Mouse (Mus musculus): Measurements from ENCODE around the gene Ppp6r2. TPM values are rescaled to one million over a fixed set of nuclear protein-coding genes. Genes with fewer than 3 reads are reported as not detected.
A peak's percentile ranks its signal among the peaks of the same experiment; 100 is the strongest.

Gene Ppp6r2
- polyA plus RNA-seq, 1 experiment = 23.0 TPM

DNA sequence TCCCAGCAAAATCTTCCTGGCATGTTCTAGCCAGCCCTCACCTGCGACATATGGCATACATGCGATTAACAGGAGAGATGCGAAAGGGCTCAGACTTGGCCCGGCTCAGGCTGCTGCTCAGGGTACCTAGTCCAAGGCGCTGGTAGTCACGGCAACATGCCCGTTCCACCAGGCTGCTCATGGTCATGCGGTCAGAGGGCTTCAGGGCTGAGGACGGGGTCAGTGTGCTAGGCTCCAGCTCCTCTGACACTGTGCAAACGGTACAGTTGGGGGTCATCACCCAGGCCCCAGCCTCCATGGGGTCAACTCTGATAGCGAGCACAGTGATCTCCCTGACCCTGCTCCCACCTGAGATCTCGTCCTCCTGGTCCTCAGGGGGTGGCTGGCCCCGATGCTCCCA lies 88.8 kb downstream of the Ppp6r2 start:
- no peaks in the 10 kb centered on the region for H3K4me1 ChIP-seq (ENCODE audit: control insufficient read depth, insufficient read depth, insufficient read length, low read length)
- H3K27ac ChIP-seq (replicated peaks; ENCODE audit: low read depth, low read length) = no peak overlapping the region
- H3K4me3 ChIP-seq (ENCODE audit: insufficient read depth, low read depth, low read length) = no peak overlapping the region

DNA sequence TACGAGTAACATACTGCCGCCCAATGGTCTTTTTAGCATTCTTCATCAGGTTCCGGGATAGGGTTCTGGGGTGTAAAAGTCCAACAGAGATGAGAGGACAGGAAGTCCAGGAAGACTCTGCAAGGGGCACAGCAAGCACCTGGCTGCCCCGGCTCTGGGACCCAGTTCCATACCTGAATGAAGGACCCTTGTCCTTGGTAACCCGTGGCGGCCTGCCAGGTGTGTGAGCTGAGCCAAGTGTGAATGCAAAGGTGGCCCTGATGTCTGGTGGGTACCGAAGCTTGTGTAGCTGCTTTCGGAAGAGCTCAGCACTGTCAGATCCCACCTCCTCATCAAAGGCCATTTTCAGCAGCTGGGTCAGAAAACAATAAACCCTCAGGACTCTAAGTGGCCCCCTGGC lies 89.2 kb downstream of the Ppp6r2 start:
- H3K4me1 ChIP-seq (ENCODE audit: control insufficient read depth, insufficient read depth, insufficient read length, low read length) = no peaks in the 10 kb centered on the region
- no peak overlapping the region for H3K27ac ChIP-seq (replicated peaks; ENCODE audit: low read depth, low read length)

GRCm38 (mm10) chr15:89305966-89306365 lies 94.6 kb downstream of the Ppp6r2 start:
- H3K4me3 ChIP-seq (ENCODE audit: insufficient read depth, low read depth, low read length) = no peak overlapping the region
- H3K4me1 ChIP-seq (ENCODE audit: control insufficient read depth, insufficient read depth, insufficient read length, low read length) = peaks cover 16% of the 10 kb centered on the region
- H3K27ac ChIP-seq (replicated peaks; ENCODE audit: low read depth, low read length) = no peak overlapping the region

More for the DNA sequence above, 89.2 kb downstream of the Ppp6r2 start:
- no peak overlapping the region for H3K4me3 ChIP-seq (ENCODE audit: insufficient read depth, low read depth, low read length)

DNA sequence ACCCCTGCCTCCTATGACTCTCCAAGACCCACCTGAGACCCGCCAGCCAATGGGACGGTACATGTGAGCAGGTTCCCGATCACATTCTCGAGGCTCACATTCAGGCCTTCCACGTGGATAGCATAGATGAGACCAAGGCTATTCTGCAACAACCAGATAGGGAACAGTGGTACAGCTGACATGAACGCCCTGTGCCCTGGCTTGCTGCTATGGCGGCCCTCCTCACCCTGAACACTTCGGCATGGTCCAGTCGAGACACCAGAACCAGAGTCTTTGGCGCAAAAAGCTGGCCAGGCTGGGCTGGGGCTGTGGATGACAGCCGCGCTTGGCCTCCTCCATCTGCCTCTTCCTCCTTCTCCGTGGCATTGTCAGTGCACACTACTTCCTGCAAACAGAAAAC lies 96.1 kb downstream of the Ppp6r2 start:
- no peak overlapping the region for H3K27ac ChIP-seq (replicated peaks; ENCODE audit: low read depth, low read length)
- peaks cover 24% of the 10 kb centered on the region for H3K4me1 ChIP-seq (ENCODE audit: control insufficient read depth, insufficient read depth, insufficient read length, low read length)
- H3K4me3 ChIP-seq (ENCODE audit: insufficient read depth, low read depth, low read length) = no peak overlapping the region

DNA sequence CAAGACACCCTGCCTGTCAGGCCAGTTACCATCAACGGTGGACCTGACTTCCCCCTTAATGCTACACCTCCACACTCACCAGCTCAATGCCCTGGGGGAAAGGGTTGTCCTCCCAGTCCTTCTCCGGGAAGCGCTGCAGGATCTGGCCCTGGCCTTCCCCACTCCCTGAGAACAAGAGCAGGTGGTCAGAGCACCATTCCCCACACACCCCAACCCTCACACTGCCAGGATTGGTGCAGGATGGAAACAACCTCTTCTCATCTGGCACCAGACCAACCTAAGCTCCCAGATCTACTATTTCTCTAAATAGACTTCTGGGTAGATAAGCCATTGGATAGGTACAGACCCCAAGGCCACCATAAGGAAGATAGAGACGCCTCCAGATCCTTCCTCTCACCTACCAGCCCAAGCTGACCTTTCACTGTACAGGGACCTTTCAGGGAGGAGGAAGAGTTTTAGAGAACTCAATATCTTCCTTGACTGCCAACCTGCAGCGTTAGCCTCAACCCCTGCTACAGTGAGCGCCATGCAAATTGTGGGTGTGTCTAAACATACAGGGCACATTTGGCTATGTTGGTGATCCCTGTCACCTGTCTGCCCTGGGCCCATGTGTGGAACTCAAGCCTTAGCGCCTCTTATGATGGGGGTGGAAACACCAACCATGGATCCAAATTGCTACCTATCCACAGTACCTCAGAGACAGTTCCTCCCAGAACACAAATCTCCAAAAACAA lies 97.2 kb downstream of the Ppp6r2 start:
- Histone ChIP-seq H3K27ac (replicated peaks; ENCODE audit: low read depth, low read length) (no peak overlapping the region), H3K4me1 (ENCODE audit: control insufficient read depth, insufficient read depth, insufficient read length, low read length) (peaks cover 32% of the 10 kb centered on the region), H3K4me3 (ENCODE audit: insufficient read depth, low read depth, low read length) (no peak overlapping the region)

DNA sequence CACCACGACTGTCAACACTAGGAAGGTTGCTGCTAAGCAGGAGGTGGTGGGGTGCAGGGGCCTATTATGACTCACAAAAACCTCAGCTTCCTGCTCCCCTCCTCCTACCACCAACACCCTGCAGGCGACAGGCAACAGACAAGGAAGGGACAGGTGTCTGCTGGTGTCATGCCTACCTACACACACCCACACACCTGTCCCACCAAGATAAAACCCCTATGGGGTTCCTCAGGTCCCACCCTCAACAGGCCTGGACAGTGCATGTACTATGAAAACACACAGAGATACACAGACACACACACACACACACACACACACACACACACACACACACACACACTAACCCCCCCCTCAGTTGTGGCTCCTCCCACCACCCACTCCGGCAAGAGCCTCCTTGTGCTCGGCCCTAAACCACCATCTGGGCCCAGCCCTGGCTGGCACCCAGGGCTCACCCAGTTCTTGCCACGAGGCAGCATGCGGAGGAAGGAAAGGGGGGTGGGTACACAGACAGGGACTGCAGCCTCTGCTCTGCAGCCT lies 98.7 kb downstream of the Ppp6r2 start:
- Histone ChIP-seq H3K4me1 (ENCODE audit: control insufficient read depth, insufficient read depth, insufficient read length, low read length) (peaks cover 38% of the 10 kb centered on the region), H3K27ac (replicated peaks; ENCODE audit: low read depth, low read length) (no peak overlapping the region)

GRCm38 (mm10) chr15:89313359-89313758 lies 102.0 kb downstream of the Ppp6r2 start:
- peak overlapping the region; percentile 88 for H3K4me3 ChIP-seq (ENCODE audit: insufficient read depth, low read depth, low read length)
- peaks cover 39% of the 10 kb centered on the region for H3K4me1 ChIP-seq (ENCODE audit: control insufficient read depth, insufficient read depth, insufficient read length, low read length)
- no peak overlapping the region for H3K27ac ChIP-seq (replicated peaks; ENCODE audit: low read depth, low read length)

More for the DNA sequence above, 98.7 kb downstream of the Ppp6r2 start:
- no peak overlapping the region for H3K4me3 ChIP-seq (ENCODE audit: insufficient read depth, low read depth, low read length)

DNA sequence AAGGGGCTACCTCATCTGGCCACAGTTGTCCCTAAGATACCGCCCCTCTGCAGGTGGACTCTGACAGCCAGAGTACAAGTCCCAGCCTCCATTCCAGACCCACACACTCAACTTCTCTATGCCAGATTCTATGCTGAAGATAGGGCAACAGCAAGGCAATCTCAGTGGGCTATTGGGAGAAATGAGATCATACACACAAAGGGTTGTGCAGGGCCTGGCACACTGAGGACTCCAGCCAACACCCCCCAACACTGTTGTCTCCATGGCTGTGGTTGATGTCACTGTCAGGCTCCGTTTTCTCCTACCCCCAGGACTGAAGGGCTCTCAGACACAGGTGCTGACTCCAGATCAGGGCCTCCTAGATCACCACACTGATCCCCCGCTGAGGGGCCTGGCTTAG lies 102.8 kb downstream of the Ppp6r2 start:
- H3K4me3 ChIP-seq (ENCODE audit: insufficient read depth, low read depth, low read length) = peak overlapping the region; percentile 88
- no peak overlapping the region for H3K27ac ChIP-seq (replicated peaks; ENCODE audit: low read depth, low read length)

DNA sequence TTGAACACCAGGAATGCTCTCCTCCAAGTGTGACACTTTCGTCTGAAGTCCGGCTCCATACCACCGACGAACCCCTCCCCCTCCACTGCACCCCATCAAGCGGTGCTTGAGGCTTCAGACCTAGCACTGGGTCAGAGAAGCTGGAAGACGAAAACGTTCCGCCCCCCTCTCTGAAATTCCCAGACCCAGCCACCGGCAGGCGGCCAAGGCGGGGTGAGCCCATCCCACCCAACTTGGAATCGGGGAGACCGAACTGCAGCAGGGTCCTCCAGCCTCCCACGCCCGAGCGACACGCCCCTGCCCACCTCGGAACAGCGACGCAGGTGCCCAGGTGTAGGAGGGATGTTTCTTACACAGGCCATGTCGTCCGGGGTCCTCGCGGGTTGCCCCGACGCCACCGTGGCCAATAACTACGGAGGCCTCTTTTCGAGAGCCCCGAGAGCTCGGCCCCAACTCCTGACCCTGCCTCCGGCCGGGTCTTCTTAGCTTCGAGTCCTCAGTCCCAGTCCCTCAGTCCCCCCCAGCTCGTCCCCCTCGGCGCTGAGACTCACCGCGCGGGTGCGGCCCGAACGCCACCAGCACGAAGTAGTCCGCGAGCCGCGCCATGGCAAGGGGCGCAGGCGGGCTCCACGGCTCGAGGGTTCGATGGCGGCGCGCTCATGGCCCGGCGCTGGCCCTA lies 103.3 kb downstream of the Ppp6r2 start:
- H3K4me1 ChIP-seq (ENCODE audit: control insufficient read depth, insufficient read depth, insufficient read length, low read length) = peaks cover 36% of the 10 kb centered on the region
- H3K27ac ChIP-seq (replicated peaks; ENCODE audit: low read depth, low read length) = no peak overlapping the region
- H3K4me3 ChIP-seq (ENCODE audit: insufficient read depth, low read depth, low read length) = peak overlapping the region; percentile 88

More for the DNA sequence above, 102.8 kb downstream of the Ppp6r2 start:
- H3K4me1 ChIP-seq (ENCODE audit: control insufficient read depth, insufficient read depth, insufficient read length, low read length) = peaks cover 36% of the 10 kb centered on the region

DNA sequence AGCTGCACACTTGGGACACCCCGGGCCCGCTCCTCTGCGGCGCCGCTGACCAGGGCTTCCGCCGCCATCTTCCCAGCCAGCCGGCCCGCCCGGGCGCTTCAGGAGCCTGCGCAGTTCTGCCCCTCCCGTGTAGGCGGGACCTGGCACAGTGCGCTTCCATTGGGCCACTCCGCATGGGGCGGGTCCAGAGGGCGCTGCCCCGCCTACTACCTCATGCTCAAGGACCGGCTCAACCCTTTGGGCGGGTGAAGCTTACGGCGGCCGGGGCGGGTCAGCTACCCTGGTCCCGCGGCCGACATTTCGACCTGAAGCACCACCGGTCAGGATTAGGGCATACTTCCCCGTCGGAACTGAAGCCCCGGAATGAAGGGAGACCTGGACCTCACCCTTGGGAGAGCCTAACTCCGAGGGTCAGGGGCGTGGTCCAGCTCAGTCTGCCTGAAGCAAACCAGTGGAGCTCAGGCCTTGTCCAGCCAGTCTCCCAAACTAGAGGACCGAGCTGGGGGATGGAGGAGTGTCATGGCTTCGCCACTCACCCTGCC lies 103.9 kb downstream of the Ppp6r2 start, which contains the start of gene Sbf1:
Sbf1 (minus strand) TSS at position 122 of the 542 bp plus-strand sequence.
- H3K4me3 ChIP-seq (ENCODE audit: insufficient read depth, low read depth, low read length) = peak within 1 kb of the TSS; percentile 88
- H3K27ac ChIP-seq (replicated peaks; ENCODE audit: low read depth, low read length) = peak within 1 kb of the TSS; percentile 96
- H3K4me1 ChIP-seq (ENCODE audit: control insufficient read depth, insufficient read depth, insufficient read length, low read length) = peaks cover 31% of the 10 kb centered on the region

DNA sequence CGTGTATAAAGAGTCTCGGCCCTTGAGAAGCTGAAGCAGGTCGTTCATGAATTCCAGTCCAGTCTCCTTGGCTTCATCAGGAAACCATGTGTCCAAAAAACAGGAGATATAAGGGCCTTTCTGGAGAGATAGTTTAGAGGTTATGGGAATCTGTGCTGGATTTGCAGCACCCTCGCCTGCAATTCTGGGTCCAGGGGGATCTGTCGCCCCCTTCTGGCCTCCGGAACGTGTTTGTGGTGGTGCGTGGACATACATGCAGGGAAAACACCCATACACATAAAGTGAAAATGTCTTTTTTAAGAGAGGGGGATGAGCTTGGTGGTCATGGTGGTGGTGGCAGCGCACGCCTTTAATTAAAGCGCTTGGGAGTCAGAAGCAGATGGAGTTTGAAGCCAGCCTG lies 104.8 kb downstream of the Ppp6r2 start:
- Histone ChIP-seq H3K4me1 (ENCODE audit: control insufficient read depth, insufficient read depth, insufficient read length, low read length) (peaks cover 24% of the 10 kb centered on the region), H3K4me3 (ENCODE audit: insufficient read depth, low read depth, low read length) (peak overlapping the region; percentile 83), H3K27ac (replicated peaks; ENCODE audit: low read depth, low read length) (0 out of 2 replicates have a peak overlapping the region, but pooled peaks have one; percentile 30)

- no peak overlapping the region for H3K27ac ChIP-seq (replicated peaks; ENCODE audit: low read depth, low read length)
- no peak overlapping the region for H3K4me3 ChIP-seq (ENCODE audit: insufficient read depth, low read depth, low read length)
- H3K4me1 ChIP-seq (ENCODE audit: control insufficient read depth, insufficient read depth, insufficient read length, low read length) = no peaks in the 10 kb centered on the region
These were observed 109.9 kb downstream of the Ppp6r2 start for GRCm38 (mm10) chr15:89321264-89321663.

GRCm38 (mm10) chr15:89322670-89323522 lies 111.5 kb downstream of the Ppp6r2 start, which contains the start of gene Adm2:
TSS of gene Adm2 (plus strand) at chr15:89322720.
- Histone ChIP-seq H3K27ac (replicated peaks; ENCODE audit: low read depth, low read length) (no peak within 1 kb of the TSS), H3K4me1 (ENCODE audit: control insufficient read depth, insufficient read depth, insufficient read length, low read length) (no peaks in the 10 kb centered on the region), H3K4me3 (ENCODE audit: insufficient read depth, low read depth, low read length) (no peak within 1 kb of the TSS)

DNA sequence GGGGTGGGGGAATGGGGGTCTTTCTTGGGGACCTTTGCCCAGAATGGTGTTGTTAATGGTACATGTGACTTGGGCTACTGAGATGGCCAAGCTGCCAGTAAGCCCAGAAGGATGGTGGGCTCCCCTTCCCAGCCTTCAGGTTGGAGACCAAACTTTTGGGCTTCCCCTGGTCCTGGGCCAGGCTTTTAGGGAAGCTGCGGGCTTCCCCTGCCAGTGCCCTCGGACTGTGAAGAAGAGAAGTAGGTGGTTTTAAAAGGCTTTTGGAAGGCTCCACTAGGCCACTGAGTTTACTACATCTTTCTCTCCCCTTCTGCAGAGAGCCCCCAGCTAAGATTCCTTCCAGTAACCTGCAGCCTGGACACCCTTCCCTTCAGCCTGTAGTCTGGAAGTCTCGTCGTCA lies 112.3 kb downstream of the Ppp6r2 start:
- H3K4me1 ChIP-seq (ENCODE audit: control insufficient read depth, insufficient read depth, insufficient read length, low read length) = no peaks in the 10 kb centered on the region
- H3K27ac ChIP-seq (replicated peaks; ENCODE audit: low read depth, low read length) = no peak overlapping the region
- H3K4me3 ChIP-seq (ENCODE audit: insufficient read depth, low read depth, low read length) = no peak overlapping the region
